Mouse (Mus musculus) induced T-regulatory cell, adult 2 months (primary cell): ENCODE results near the gene Adipor1.
A peak's percentile ranks its signal among the peaks of the same experiment; 100 is the strongest.
"Not testable (repeated sequence)": the region's sequence is repeated elsewhere in the genome, so short reads cannot be mapped to it uniquely, and the experiment has no call there.

Experiments
- DNase-seq: peaks from one replicate; pipeline ENCODE4 v3.0.0-alpha.2; 2012; ENCODE audit warnings: low read depth

Gene Adipor1

DNA sequence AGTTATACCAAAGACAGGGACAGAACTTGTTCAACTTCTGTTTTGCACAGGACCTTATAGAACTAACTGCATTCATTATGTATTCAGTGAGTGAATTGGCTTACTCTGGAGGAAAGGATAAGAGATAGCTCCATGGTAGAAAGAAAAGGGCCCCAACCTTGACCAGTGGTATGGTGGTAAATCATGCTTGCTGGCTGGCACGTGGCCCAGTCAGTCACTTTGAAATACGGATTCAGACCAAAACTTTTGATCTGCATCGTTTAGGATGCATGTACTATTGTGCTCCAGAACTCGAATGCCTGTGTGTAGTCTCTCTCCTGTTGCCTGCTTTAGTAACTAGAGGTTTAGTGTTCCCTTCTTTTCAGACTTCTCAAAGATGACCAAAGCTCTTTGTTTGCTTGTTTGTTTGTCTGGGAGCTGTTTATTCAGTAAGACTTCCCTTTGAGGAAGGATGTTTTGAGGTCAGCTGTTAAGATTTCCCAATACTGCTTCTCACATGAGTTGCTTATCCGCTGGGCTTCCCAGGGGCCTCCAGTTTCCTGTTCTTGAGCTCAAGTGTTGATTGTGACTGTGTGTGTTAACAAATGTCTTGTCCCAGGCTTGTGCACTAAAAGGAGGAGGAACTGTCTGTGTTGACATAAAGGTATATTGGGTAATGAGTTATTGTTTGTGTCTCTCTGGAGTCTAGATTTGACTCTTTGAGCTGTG is 4.7 kb downstream of the Adipor1 start:
- DNase-seq = no peak

DNA sequence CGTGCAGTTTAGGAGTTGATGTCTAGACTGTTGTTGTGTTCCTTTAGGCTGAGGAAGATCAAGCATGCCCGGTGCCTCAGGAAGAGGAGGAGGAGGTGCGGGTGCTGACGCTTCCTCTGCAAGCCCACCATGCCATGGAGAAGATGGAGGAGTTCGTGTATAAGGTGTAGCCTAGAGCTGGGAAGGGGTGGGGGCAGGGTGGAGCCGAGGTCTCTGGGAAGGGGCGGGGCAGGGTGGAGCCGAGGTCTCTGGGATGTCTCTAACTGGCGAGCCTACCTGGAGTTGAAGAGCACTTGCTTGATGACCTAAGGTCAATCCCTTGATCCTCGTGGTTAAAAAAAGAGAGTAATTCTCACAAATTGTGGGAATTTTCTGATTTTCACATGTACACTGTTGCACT is 8.7 kb downstream of the Adipor1 start:
- no peak for DNase-seq

DNA sequence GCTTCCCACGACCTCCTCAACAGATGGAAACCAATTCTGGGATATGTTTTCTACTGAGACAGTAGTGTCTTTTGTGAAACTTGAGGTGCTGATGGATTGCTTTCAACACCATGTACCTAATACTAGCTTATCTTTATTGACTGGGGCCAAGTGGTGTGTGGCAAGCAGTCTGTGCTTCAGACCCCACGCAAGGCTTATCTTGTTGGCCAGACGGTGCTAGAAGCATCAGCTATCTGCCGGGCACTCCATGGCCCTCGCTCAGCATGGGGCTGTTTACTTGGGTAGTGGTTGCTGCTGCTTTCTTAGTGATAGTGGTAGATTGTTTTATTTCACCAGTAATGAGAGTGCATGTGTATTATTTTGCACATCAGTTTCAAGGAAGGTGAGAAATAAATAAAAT is 11.1 kb downstream of the Adipor1 start:
- no peak for DNase-seq

DNA sequence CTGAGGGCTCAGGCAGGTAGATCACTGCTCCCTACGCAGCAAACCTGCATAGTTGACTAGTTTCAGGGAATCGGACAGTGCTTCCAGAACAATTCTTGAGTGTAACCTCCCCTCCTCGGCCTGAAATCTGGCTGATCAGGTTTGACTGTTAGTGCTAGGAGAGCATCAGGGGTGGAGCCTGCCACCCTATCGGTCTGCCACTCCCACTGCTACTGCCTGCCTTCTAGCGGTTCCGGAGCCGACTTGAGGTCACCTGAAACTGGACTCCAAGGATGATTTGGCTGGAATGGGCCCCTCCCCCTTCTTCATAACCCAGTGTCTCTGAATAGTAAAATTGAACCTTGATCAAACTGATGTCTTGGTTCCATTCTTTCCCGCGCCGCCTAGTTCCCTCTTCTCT is 17.8 kb downstream of the Adipor1 start:
- DNase-seq = no peak

DNA sequence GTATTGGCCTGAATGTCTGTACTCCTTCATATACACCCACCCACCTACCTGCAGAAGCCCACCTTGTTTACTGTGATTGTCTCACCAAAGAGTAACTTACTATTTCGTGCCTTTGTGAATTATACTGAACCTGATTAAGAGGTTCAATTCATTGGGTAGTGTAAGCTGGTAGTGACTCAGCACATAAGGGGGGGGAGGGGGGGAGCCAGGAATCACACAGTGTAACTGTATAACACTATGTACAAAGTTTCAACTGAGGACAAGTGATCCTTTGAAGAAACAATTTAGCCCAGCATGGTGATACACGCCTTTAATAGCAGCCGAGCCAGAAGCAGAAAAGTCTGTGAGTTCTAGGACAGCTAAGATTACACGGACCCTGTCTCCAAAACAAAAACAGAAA is 18.3 kb downstream of the Adipor1 start:
- DNase-seq = no peak

DNA sequence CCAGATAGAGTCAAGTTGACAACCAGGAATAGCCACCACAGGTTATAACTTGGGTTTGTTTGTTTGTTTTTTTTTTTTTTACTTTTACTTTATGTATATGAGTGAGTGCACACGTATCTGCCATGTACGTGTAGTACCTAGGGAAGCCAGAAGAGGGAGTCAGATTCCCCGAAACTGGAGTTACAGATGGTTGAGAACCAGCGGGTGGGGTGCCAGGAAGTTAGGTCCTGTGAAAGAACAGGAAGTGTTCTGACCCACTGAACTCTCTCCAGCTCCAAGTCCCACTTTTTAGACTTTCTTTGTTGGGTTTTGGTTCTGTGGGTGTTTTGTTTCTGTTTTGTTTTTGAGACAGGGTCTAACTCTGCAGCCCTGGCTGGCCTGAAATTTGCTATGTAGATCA is 20.2 kb downstream of the Adipor1 start:
- DNase-seq = peak; percentile 79

DNA sequence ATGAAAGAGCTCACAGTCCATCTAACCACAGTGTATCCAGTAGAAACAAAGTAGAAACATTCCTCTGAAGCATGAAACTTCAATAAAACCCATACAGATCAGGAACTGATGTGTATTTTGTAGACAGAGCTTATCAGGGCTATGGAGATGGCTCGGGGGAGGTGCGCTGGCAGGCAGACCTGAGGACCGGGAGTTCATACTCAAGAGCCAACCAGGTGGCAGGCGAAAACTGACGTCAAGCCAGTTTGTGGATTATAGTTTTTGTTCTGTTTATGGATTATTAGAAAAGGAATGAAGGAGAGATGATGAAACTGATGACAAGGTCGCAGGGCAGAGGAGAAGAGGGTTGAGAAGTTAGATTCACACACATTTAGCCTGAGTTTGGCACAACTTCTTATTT is 25.3 kb downstream of the Adipor1 start:
- DNase-seq = no peak

DNA sequence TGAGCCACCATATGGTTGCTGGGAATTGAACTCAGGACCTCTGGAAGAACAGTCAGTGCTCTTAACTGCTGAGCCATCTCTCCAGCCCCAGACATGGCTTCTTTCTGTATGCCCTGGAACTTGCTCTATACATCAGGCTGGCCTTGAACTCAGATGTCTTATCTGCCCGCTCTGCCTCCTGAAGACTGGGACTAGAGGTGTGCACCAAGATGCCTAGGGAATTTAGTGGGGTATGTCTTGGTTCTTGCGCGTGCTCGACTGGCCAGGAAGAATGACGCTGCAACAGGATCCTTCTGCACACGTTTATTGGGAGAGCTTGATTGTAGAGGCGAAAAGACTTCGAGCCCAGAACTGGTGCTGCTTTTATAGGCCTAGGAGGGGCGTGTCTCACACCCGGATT is 26.6 kb downstream of the Adipor1 start:
- DNase-seq = not testable (repeated sequence)

DNA sequence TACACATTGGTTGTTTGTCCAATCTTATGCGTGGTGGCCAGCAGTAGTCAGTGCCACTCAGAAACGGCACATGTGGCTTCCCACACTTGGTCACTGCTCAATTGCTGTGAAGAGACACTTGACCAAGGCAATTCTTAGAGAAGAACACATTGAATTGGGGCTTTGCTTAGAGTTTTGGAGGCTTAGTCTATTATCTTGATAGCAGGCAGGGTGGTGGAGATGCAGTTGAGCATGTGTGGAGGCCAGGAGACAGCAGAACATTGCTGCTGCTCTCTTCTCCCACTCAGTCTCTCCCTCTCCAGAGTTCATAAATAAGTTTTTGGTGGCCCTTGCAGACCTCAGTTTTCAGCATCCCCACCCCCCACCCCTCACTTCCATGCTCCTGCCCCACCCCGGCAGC is 27.2 kb downstream of the Adipor1 start:
- DNase-seq = no peak

DNA sequence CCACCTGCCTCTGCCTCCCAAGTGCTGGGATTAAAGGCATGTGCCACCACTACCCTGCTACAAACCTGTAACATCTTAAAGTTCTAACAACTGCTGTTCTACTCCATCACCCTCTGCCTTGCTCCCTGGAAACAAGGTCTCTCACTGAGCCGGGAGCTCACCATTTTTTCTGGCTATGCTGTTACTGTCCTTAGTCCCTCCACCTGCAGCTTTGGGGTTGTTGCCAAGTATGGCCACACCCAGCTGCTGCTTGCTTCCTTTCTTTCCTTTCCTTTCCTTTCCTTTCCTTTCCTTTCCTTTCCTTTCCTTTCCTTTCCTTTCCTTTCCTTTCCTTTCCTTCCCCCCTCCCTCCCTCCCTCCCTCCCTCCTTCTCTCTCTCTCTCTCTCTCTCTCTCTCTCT is 28.1 kb downstream of the Adipor1 start:
- DNase-seq = not testable (repeated sequence)

DNA sequence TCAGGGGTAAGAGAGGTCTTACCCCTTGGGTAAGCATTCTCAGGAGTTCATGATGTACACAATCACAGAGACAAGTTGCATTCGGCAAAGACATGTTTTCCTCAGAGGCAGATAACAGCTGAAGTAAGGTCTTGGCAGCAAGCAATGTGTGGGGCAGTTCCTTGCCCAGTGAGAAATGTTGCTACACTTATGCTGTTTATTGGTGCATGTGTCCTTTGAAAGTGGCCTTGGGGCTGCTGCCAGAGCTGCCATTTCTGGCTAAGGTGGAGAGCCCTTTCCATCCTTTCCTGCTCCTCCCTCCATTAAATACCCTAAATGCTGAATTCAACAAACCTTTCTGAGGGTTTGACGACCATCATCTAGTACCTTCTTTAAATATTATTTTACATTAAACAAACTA is 30.2 kb downstream of the Adipor1 start:
- no peak for DNase-seq

DNA sequence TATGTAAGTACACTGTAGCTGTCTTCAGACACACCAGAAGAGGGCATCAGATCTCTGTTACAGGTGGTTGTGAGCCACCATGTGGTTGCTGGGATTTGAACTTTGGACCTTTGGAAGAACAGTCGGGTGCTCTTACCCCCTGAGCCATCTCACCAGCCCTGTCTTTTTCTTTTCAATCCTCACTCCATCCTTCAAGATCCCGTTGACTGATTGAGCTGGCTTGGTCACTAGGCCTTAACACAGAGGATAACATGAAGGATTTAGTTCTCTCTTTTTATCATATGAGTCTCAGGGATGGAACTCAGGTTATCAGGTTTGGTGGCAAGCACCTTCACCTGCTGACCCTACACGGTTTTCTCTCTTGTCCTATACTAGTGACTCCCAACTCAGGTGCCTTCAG is 33.4 kb downstream of the Adipor1 start:
- not testable (repeated sequence) for DNase-seq

DNA sequence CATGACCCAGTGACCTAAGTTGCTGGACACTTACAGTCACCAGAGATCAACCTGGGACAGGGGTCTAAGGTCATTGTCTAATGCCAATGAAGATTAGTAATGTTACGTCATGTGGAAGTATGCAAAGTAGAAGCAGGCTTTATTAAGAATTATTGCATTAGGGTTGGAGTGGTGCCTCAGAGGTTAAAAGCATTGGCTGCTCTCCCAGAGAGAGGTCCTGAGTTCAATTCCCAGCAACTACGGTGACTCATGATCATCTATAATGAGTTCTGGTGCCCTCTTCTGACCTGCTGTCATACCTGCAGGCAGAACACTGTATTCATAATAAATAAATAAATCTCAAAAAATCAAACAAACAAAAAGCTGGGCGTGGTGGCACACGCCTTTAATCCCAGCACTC is 35.0 kb downstream of the Adipor1 start:
- DNase-seq = no peak

DNA sequence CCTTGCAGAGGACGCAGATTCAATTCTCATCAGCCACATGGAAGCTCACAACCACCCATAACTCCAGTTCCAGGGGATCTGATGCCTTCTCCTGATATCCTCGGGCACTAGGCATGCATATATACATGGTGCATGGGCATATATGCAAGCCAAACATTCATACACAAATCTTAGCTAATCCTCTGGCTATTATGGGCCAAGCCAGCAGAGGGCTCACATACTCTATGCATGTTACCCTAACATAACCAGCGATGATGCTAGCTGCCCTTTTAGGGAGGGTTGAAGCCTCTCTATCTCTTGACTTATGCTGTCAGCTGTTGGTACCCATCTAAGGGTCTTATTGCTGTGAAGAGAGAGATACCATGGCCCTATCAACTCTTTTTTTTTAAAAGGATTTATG is 35.8 kb downstream of the Adipor1 start:
- DNase-seq = peak; percentile 69

DNA sequence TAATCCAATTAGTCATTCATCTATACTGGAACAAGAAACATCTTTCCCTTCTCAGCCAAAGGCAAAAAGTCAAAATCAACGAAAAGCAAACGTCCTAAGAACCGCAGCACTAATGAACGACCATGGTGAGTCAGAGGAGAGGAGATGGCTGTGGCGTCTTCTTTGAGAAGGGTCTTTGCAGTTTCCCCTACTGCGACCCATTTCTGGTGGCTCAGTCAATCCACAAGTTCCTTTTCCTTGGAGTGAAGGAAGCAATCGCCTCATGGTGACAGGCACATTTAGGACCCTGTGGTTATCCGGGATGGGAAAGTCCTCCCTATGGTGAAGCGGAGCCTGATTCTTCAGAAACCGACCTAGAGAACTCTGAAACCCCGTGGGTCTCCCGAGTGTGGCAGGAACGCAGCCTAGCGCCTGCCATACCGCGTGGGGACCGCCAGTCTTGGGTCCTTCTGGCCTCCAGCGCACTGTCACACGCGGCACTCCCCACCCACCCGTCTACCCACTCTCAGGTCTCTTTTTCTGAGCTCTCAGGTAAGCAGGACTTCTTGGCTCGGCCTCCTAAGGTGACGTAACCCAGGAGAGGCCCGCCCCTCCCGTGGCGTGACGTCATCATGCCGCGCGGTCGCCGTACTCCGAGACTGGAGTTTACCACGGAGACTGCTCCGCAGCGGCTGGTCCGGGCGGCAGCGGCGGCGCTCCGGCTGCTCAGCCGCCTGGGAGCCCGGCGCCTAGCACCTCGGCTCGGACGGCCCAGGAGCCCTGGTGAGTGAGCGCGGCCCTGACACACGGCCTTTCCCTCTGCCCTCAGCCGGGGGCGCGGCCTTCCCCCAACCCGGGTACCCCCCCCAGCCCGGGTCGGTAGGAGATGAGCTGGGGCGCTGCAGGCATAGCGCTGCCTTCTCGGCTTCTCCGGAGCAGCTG is 40.0 kb downstream of the Adipor1 start, which contains the start of gene Klhl12:
Gene Klhl12, plus strand, starts transcription at position 628 of the 921 bp plus-strand sequence.
- DNase-seq = peak; percentile 95

DNA sequence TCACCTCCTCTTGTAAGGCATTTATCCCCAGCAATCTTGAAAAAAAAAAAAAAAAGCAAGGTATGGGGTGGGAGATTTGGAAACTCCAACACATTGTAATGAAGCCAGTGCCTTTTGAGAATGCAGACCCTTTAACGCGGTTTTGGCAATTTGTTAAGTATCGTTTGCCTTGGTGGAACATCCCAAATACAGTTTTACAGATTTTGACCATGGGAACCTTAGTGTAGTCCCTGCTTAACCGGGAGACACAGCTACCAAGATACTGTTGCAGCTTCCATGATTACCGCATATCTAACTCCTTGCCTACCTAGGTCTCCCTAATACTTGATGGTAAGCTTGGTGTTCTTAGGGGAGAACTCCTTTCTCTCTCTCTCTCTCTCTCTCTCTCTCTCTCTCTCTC is 40.9 kb downstream of the Adipor1 start:
- DNase-seq = peak; percentile 21

DNA sequence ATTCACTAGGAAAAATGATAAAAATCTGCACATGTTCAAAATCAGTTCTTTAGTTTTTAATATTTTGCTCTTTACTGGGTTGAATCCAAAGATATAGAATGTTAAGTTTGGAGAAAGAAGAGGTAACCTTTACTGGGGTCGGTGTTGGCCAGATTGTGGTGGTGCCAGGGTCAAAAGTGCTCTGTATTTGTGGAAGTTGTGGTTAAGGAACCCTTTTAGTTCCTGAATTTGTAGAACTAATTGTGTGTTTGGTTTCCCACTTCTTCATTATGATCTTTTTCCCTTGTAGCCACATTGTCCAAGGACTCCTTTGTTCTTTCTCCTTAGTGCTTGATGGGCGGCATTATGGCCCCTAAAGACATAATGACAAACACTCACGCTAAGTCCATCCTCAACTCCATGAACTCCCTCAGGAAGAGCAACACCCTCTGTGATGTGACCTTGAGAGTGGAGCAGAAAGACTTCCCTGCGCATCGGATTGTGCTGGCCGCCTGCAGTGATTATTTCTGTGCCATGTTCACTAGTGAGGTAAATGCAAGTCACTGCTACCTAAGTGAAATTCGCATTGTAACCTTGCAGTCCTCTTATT is 43.1 kb downstream of the Adipor1 start:
- DNase-seq = no peak

DNA sequence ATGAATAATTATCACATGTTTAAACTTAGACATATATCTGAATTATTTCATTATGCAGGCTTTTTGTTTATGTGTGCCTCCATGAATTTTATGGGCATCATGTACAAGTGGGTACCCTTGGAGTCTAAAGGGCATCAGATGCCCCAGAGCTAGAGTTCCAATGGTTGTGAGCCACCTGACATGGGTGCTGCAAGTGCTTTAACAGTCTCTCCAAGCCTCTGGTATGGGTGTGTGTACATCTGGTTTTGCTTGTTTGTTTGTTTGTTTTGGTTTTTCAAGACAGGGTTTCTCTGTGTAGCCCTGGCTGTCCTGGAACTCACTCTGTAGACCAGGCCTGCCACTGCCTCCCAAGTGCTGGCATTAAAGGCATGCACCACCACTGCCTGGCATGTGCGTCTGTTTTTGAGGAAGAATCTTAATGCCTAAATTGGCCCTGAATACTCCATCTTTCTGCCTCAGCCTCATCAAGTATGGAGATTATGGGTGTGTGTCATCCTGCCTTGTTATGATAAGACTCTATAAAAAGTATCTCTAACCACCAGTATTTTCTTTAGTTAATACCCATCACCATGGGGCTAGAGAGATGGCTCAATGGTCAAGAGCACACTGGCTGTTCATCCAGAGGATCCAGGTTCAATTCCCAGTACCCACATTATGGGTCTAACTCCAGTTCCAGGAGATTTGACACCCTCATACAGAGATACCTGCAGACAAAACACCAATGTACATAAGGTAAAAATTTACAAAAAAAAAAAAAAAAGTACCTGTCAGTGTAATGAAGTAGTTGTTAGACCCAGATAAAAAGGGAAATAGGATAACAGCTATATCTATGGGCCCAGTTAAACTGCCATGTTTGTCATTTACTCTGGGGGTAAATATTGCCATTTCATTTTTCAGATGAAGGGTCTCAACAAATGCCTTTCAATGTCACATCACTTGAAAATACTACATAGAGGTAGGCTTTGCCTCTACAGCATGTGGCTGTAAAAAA is 45.4 kb downstream of the Adipor1 start:
- no peak for DNase-seq
